Mouse (Mus musculus): ENCODE measurements around the gene Ehhadh. TPM values are rescaled to one million over a fixed set of nuclear protein-coding genes. Genes with fewer than 3 reads are reported as not detected.

The Ehhadh gene
- 1 to 10 TPM; 2.7 to 3.3 TPM for total RNA-seq (2023)

GRCm38 (mm10) chr16:21787516-21788353, at the start of gene Ehhadh:
Ehhadh (minus strand) TSS chr16:21787807.

GRCm38 (mm10) chr16:21793875-21794696, 6.5 kb upstream of the Ehhadh start, which contains the start of gene Map3k13:
Map3k13 (plus strand) TSS chr16:21794346.

Other genes starting within 250 kb of the Ehhadh start
- under 1 TPM; 0.24 to 0.26 TPM for gene 2510009E07Rik, start 93.1 kb downstream of the Ehhadh start, total RNA-seq (2023)
- gene Map3k13, start 6.5 kb upstream of the Ehhadh start, total RNA-seq (2023): under 1 TPM; 0.35 to 0.65 TPM
- 1 to 10 TPM; 8.3 to 9.6 TPM for gene Tmem41a, start 159.7 kb upstream of the Ehhadh start, total RNA-seq (2023)
- gene Liph, start 207.9 kb upstream of the Ehhadh start, total RNA-seq (2023): under 1 TPM in 1 of 2 experiments, not detected in 1; 0.53 TPM
- 100 to 1,000 TPM; 116 to 120 TPM for gene Senp2, start 221.7 kb upstream of the Ehhadh start, total RNA-seq (2023)

All from B cell, adult 67 days (primary cell).